Mouse (Mus musculus) C2C12 (cell line): ENCODE data around the gene Flcn. TPM values are rescaled to one million over a fixed set of nuclear protein-coding genes. Genes with fewer than 3 reads are reported as not detected.

ENCODE experiments used
- H3K27me3 ChIP-seq: one replicate; pipeline ENCODE4 v1.6.1; 2011; ENCODE audit not compliant: control insufficient read depth, insufficient read depth, insufficient read length
- H3K36me3 ChIP-seq: one replicate; pipeline ENCODE4 v1.6.1; 2011; ENCODE audit not compliant: control insufficient read depth, insufficient read depth
- H3K4me3 ChIP-seq: one replicate; pipeline ENCODE4 v1.5.1; 2011; ENCODE audit warnings: mild to moderate bottlenecking, control low read depth; ENCODE audit not compliant: poor library complexity, insufficient read depth, severe bottlenecking
- H3K79me2 ChIP-seq: one replicate; pipeline ENCODE4 v1.6.1; 2011; ENCODE audit not compliant: control insufficient read depth, insufficient read depth
- H3K79me3 ChIP-seq: one replicate; pipeline ENCODE4 v1.6.1; 2011; ENCODE audit warnings: low read depth, control low read depth
- H3ac ChIP-seq: one replicate; pipeline ENCODE3; 2011; ENCODE audit warnings: low read depth; ENCODE audit not compliant: control insufficient read depth, insufficient read length
- CEBPB ChIP-seq: IDR thresholded peaks from one replicate; pipeline ENCODE4 v1.6.1; 2011; ENCODE audit warnings: low read depth, mild to moderate bottlenecking, control low read depth, moderate library complexity
- CTCF ChIP-seq: IDR thresholded peaks from one replicate; pipeline ENCODE4 v1.5.1; 2011; ENCODE audit not compliant: control insufficient read depth, insufficient read depth, insufficient read length
- FOSL1 ChIP-seq: IDR thresholded peaks from one replicate; pipeline ENCODE4 v1.8.0; 2011; ENCODE audit warnings: mild to moderate bottlenecking, low read length; ENCODE audit not compliant: poor library complexity, insufficient read depth, severe bottlenecking
- MAX ChIP-seq: IDR thresholded peaks from one replicate; pipeline ENCODE4 v1.6.1; 2011; ENCODE audit warnings: mild to moderate bottlenecking, control low read depth
- MYOD1 ChIP-seq: IDR thresholded peaks from one replicate; pipeline ENCODE4 v1.6.1; 2011; ENCODE audit warnings: low read depth; ENCODE audit not compliant: control insufficient read depth, insufficient read length
- MYOG ChIP-seq: IDR thresholded peaks from one replicate; pipeline ENCODE4 v1.6.1; 2011; ENCODE audit not compliant: control insufficient read depth, insufficient read length; ENCODE audit errors: extremely low read depth
- USF1 ChIP-seq: IDR thresholded peaks from one replicate; pipeline ENCODE4 v1.6.1; 2011; ENCODE audit warnings: low read depth, mild to moderate bottlenecking, control low read depth, moderate library complexity
- polyA plus RNA-seq: library from polyadenylated mRNA; unstranded; fragments of >200 nt; fragmentation: generic; extraction: Trizol; gene quantifications from one replicate; pipeline ENCODE4 v1.2.1, GENCODE M21; 2012; ENCODE audit warnings: missing spikeins

Flcn gene
- polyA plus RNA-seq, 1 experiment, result 20.7 TPM

DNA sequence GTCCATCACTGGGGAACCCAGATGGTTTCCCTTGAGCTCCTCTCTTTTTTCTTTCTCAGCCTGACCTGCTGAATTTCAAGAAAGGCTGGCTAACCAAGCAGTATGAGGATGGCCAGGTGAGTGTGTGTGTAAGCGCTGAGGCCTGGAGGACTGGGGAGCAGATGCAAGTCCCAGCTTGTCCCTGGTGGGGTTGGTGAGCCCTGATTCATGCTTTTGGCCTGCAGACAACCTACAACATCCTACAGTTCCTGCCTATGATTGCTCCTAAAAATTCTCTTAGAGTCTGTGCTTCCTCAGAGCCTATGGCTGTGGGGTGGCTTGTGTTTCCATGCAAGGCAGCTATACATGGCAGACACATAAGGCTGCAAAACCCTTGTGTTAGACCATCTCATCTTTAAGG is 66.1 kb downstream of the Flcn start:
- Histone ChIP-seq H3K4me3 (no peak overlapping the region), H3K36me3 (peaks cover 74% of the 10 kb centered on the region), H3K79me3 (no peaks in the 10 kb centered on the region), H3K27me3 (no peaks in the 10 kb centered on the region), H3K79me2 (no peaks in the 10 kb centered on the region), H3ac (no peak overlapping the region)
- TF ChIP-seq USF1 (no peak), CEBPB (no peak), MYOD1 (no peak), CTCF (no peak), FOSL1 (no peak), MAX (no peak), MYOG (no peak)

DNA sequence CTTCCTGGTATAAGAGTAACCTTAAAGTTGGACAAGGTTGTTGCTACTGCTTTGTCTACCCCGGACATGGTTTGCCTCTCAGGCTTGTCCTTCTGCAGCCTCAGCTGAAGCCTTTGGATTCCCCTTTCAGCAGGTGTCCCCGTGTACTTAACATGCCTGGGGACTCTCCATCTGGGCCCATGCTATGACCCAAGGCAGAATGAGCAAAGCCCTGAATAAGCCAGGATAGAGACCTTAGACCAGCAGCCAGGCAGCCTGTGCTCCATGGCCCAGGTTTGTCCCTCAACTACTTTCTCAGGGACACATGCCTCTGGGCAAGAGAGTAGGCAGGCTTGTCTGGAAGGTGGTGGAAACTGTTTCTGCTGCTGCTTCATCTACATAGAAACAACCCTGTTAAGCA is 66.5 kb downstream of the Flcn start:
- no peaks in the 10 kb centered on the region for H3K79me3 ChIP-seq
- no peaks in the 10 kb centered on the region for H3K79me2 ChIP-seq
- H3K4me3 ChIP-seq, result no peak overlapping the region
- TF ChIP-seq FOSL1 (no peak), MYOD1 (no peak), USF1 (no peak), CTCF (no peak), MYOG (no peak), MAX (no peak), CEBPB (no peak)
- peaks cover 74% of the 10 kb centered on the region for H3K36me3 ChIP-seq
- H3ac ChIP-seq, result no peak overlapping the region
- no peaks in the 10 kb centered on the region for H3K27me3 ChIP-seq

DNA sequence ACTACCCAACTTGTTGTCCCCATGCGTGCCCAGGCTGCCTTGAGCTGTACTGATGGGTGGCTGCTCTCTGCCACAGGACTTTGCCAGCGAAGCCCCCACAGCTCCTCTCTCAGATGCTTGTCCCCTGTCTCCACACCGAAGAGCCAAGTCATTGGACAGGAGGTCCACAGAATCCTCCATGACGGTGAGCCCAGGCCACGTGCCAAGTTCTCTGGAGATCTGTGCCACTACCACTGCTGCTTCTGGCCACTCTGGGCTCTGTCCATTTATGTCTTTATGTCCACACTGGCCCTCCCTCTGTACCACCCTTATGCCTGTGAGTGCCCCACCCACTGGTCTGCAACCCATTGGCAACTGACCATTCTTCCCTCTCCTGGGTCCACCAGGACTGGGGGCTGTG is 67.9 kb downstream of the Flcn start:
- TF ChIP-seq USF1 (no peak), FOSL1 (no peak), MAX (no peak), MYOG (no peak), CEBPB (no peak), MYOD1 (no peak), CTCF (no peak)
- Histone ChIP-seq H3K4me3 (no peak overlapping the region), H3K79me3 (no peaks in the 10 kb centered on the region), H3ac (no peak overlapping the region), H3K36me3 (peaks cover 80% of the 10 kb centered on the region), H3K27me3 (no peaks in the 10 kb centered on the region), H3K79me2 (no peaks in the 10 kb centered on the region)

Other genes with a start within 250 kb of the Flcn start
- not detected for gene Olfr222, start 233.8 kb downstream of the Flcn start, polyA plus RNA-seq
- gene Olfr223, start 216.7 kb downstream of the Flcn start, polyA plus RNA-seq, result not detected
- 257 TPM for gene Mprip, start 148.7 kb downstream of the Flcn start, polyA plus RNA-seq
- gene Pld6, start 22.4 kb downstream of the Flcn start, polyA plus RNA-seq, result 0.02 TPM
- 19.4 TPM for gene Nt5m, start 29.4 kb upstream of the Flcn start, polyA plus RNA-seq
- gene Cops3, start 29.8 kb upstream of the Flcn start, polyA plus RNA-seq, result 69.0 TPM
- gene Med9, start 138.2 kb upstream of the Flcn start, polyA plus RNA-seq, result 38.9 TPM
- gene Rasd1, start 154.9 kb upstream of the Flcn start, polyA plus RNA-seq, result 0.16 TPM
- 16.7 TPM for gene Pemt, start 236.5 kb upstream of the Flcn start, polyA plus RNA-seq